Mouse (Mus musculus): Measurements from ENCODE around the gene Gm17482. TPM values are rescaled to one million over a fixed set of nuclear protein-coding genes. Genes with fewer than 3 reads are reported as not detected.

The Gm17482 gene
- polyA plus RNA-seq, 1 experiment from 2014 or later = not detected

GRCm38 (mm10) chr6:115210820-115211219 lies 16.3 kb upstream of the Gm17482 start:
- WGBS = 75% methylated on average over 3 of the region's 3 CpGs
- Histone ChIP-seq H3K4me1 (replicated peaks; ENCODE audit: control insufficient read depth, insufficient read depth, low read length) (no peaks in the 10 kb centered on the region), H3K27me3 (replicated peaks; ENCODE audit: control insufficient read depth, insufficient read depth, low read length) (no peaks in the 10 kb centered on the region), H3K4me3 (ENCODE audit: low read depth, low read length) (no peak overlapping the region), H3K9me3 (ENCODE audit: control insufficient read depth) (no peaks in the 10 kb centered on the region), H3K27ac (ENCODE audit: low read depth, low read length) (no peak overlapping the region), H3K4me2 (replicated peaks; ENCODE audit: low read depth) (no peak overlapping the region), H3K9ac (ENCODE audit: low read depth, low read length) (no peak overlapping the region), H3K36me3 (ENCODE audit: control insufficient read depth, insufficient read depth) (no peaks in the 10 kb centered on the region)
- no peak for ATAC-seq
- TF ChIP-seq CTCF (IDR thresholded peaks at IDR 0.05; ENCODE audit: low read depth) = no peak

GRCm38 (mm10) chr6:115212132-115212903 lies 14.8 kb upstream of the Gm17482 start:
- ATAC-seq = no peak
- Histone ChIP-seq H3K27ac (ENCODE audit: low read depth, low read length) (no peak overlapping the region), H3K9me3 (ENCODE audit: control insufficient read depth) (no peaks in the 10 kb centered on the region), H3K27me3 (replicated peaks; ENCODE audit: control insufficient read depth, insufficient read depth, low read length) (no peaks in the 10 kb centered on the region), H3K36me3 (ENCODE audit: control insufficient read depth, insufficient read depth) (no peaks in the 10 kb centered on the region), H3K4me2 (replicated peaks; ENCODE audit: low read depth) (no peak overlapping the region), H3K4me3 (ENCODE audit: low read depth, low read length) (no peak overlapping the region), H3K9ac (ENCODE audit: low read depth, low read length) (no peak overlapping the region), H3K4me1 (replicated peaks; ENCODE audit: control insufficient read depth, insufficient read depth, low read length) (no peaks in the 10 kb centered on the region)
- 47% methylated on average over 5 of the region's 5 CpGs for WGBS
- TF ChIP-seq CTCF (IDR thresholded peaks at IDR 0.05; ENCODE audit: low read depth) = no peak

GRCm38 (mm10) chr6:115213129-115213528 lies 14.0 kb upstream of the Gm17482 start:
- H3K27me3 ChIP-seq (replicated peaks; ENCODE audit: control insufficient read depth, insufficient read depth, low read length) = no peaks in the 10 kb centered on the region
- H3K9ac ChIP-seq (ENCODE audit: low read depth, low read length) = no peak overlapping the region
- H3K4me3 ChIP-seq (ENCODE audit: low read depth, low read length) = no peak overlapping the region
- no peak for ATAC-seq
- TF ChIP-seq CTCF (IDR thresholded peaks at IDR 0.05; ENCODE audit: low read depth) = no peak
- no peak overlapping the region for H3K27ac ChIP-seq (ENCODE audit: low read depth, low read length)
- WGBS = 56% methylated on average over 5 of the region's 5 CpGs
- no peaks in the 10 kb centered on the region for H3K4me1 ChIP-seq (replicated peaks; ENCODE audit: control insufficient read depth, insufficient read depth, low read length)
- H3K4me2 ChIP-seq (replicated peaks; ENCODE audit: low read depth) = no peak overlapping the region
- H3K9me3 ChIP-seq (ENCODE audit: control insufficient read depth) = no peaks in the 10 kb centered on the region
- H3K36me3 ChIP-seq (ENCODE audit: control insufficient read depth, insufficient read depth) = no peaks in the 10 kb centered on the region

GRCm38 (mm10) chr6:115221215-115221641 lies 5.9 kb upstream of the Gm17482 start:
- no peak for ATAC-seq
- Histone ChIP-seq H3K36me3 (ENCODE audit: control insufficient read depth, insufficient read depth) (no peaks in the 10 kb centered on the region), H3K4me1 (replicated peaks; ENCODE audit: control insufficient read depth, insufficient read depth, low read length) (no peaks in the 10 kb centered on the region), H3K4me2 (replicated peaks; ENCODE audit: low read depth) (no peak overlapping the region), H3K9ac (ENCODE audit: low read depth, low read length) (no peak overlapping the region), H3K27ac (ENCODE audit: low read depth, low read length) (no peak overlapping the region), H3K4me3 (ENCODE audit: low read depth, low read length) (no peak overlapping the region), H3K27me3 (replicated peaks; ENCODE audit: control insufficient read depth, insufficient read depth, low read length) (no peaks in the 10 kb centered on the region), H3K9me3 (ENCODE audit: control insufficient read depth) (no peaks in the 10 kb centered on the region)
- TF ChIP-seq CTCF (IDR thresholded peaks at IDR 0.05; ENCODE audit: low read depth) = no peak
- WGBS = 89% methylated on average over 8 of the region's 8 CpGs

- TF ChIP-seq CTCF (IDR thresholded peaks at IDR 0.05; ENCODE audit: low read depth) = no peak
- H3K4me3 ChIP-seq (ENCODE audit: low read depth, low read length) = no peak overlapping the region
- H3K27ac ChIP-seq (ENCODE audit: low read depth, low read length) = no peak overlapping the region
- H3K4me2 ChIP-seq (replicated peaks; ENCODE audit: low read depth) = no peak overlapping the region
- H3K9me3 ChIP-seq (ENCODE audit: control insufficient read depth) = no peaks in the 10 kb centered on the region
- H3K4me1 ChIP-seq (replicated peaks; ENCODE audit: control insufficient read depth, insufficient read depth, low read length) = no peaks in the 10 kb centered on the region
- no peak for ATAC-seq
- H3K9ac ChIP-seq (ENCODE audit: low read depth, low read length) = no peak overlapping the region
- no peaks in the 10 kb centered on the region for H3K27me3 ChIP-seq (replicated peaks; ENCODE audit: control insufficient read depth, insufficient read depth, low read length)
- 42% methylated on average over 3 of the region's 3 CpGs for WGBS
- no peaks in the 10 kb centered on the region for H3K36me3 ChIP-seq (ENCODE audit: control insufficient read depth, insufficient read depth)
Observed at GRCm38 (mm10) chr6:115225519-115225918, 1.6 kb upstream of the Gm17482 start.

GRCm38 (mm10) chr6:115227529-115227928 lies 386 bp downstream of the Gm17482 start:
- no peaks in the 10 kb centered on the region for H3K36me3 ChIP-seq (ENCODE audit: control insufficient read depth, insufficient read depth)
- H3K27ac ChIP-seq (ENCODE audit: low read depth, low read length) = no peak overlapping the region
- no peak overlapping the region for H3K9ac ChIP-seq (ENCODE audit: low read depth, low read length)
- no peaks in the 10 kb centered on the region for H3K27me3 ChIP-seq (replicated peaks; ENCODE audit: control insufficient read depth, insufficient read depth, low read length)
- no peaks in the 10 kb centered on the region for H3K4me1 ChIP-seq (replicated peaks; ENCODE audit: control insufficient read depth, insufficient read depth, low read length)
- H3K4me3 ChIP-seq (ENCODE audit: low read depth, low read length) = no peak overlapping the region
- no peak for ATAC-seq
- H3K4me2 ChIP-seq (replicated peaks; ENCODE audit: low read depth) = no peak overlapping the region
- H3K9me3 ChIP-seq (ENCODE audit: control insufficient read depth) = no peaks in the 10 kb centered on the region
- peak; percentile 93 for TF ChIP-seq CTCF (IDR thresholded peaks at IDR 0.05; ENCODE audit: low read depth)
- WGBS = 3% methylated on average over 2 of the region's 2 CpGs

Measured in intestine, postnatal 0 days (tissue).